Mouse (Mus musculus): ENCODE measurements around the gene Pam. TPM values are rescaled to one million over a fixed set of nuclear protein-coding genes. Genes with fewer than 3 reads are reported as not detected.
"Not testable (repeated sequence)": the region's sequence is repeated elsewhere in the genome, so short reads cannot be mapped to it uniquely, and the experiment has no call there.

Pam gene
- total and polyA plus RNA-seq, 3 experiments = not detected

DNA sequence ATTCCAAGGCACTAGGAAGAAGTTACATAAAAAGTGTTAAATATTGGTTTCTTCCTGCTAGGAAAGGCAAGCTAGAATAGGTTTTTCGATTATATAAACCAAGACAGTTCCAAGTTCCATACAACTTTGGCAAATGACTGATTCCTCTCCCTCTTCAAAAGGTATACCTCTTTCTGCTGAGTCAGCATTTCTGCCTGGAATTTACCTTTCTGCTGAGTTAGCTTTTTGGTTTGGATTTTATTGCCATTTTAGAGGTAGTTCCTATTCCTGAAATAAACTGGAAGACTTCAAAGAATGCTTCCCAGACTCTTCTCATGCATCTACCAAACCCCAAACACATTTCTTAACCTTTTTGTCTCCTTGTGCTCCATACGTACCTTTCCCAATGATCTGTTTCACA, 327.4 kb downstream of the Pam start:
- H3K36me3 ChIP-seq (ENCODE audit: control insufficient read depth in 1 of 2, insufficient read depth in 2 of 2, low read length in 2 of 2) = peaks cover 9 to 36% of the 10 kb centered on the region in 2 experiments; a peak in 3 of 4 replicates
- H3K79me2 ChIP-seq (ENCODE audit: control insufficient read depth, insufficient read depth, low read length, poor library complexity) = peaks cover 55% of the 10 kb centered on the region
- peak overlapping the region; percentile 84; the same call in 1 of the 2 replicates for H3K9ac ChIP-seq (ENCODE audit: control insufficient read depth, low read depth, low read length, poor library complexity, severe bottlenecking)
- H3K4me3 ChIP-seq (ENCODE audit: control insufficient read depth in 1 of 2, insufficient read depth in 1 of 2, low read depth in 2 of 2, low read length in 2 of 2) = peak overlapping the region; percentile 38 to 97; a peak in 3 of 4 replicates
- peaks cover 9 to 33% of the 10 kb centered on the region in 2 experiments for H3K4me1 ChIP-seq (ENCODE audit: control insufficient read depth in 1 of 2, insufficient read depth in 2 of 2, low read length in 2 of 2)
- TF ChIP-seq TAL1 (IDR thresholded peaks at IDR 0.05; ENCODE audit: low read length) (no peak), MXI1 (IDR thresholded peaks at IDR 0.05; ENCODE audit: low read depth, low read length) (peak; percentile 56), CHD1 (IDR thresholded peaks at IDR 0.05; ENCODE audit: low read depth, low read length) (0 out of 2 replicates have a peak, but pooled peaks have one; percentile 11), ETS1 (IDR thresholded peaks at IDR 0.05; ENCODE audit: low read depth, low read length) (peak; percentile 48; the same call in 1 of the 2 replicates), HCFC1 (IDR thresholded peaks at IDR 0.05; ENCODE audit: low read depth, low read length) (no peak), EP300 (IDR thresholded peaks at IDR 0.05; ENCODE audit: low read depth in 1 of 2, low read length in 2 of 2) (peak in 1 of 2 experiments; percentile 37; a peak in 1 of 4 replicates), SIN3A (IDR thresholded peaks at IDR 0.05; ENCODE audit: low read length) (peak; percentile 35; the same call in 1 of the 2 replicates), MAFK (IDR thresholded peaks at IDR 0.05; ENCODE audit: borderline replicate concordance, low read depth, low read length) (peak; percentile 100)
- H3K27me3 ChIP-seq (ENCODE audit: control insufficient read depth in 1 of 2, insufficient read depth in 2 of 2, low read length in 2 of 2) = no peaks in the 10 kb centered on the region
- H3K9me3 ChIP-seq (replicated peaks; ENCODE audit: insufficient read depth, low read length) = no peaks in the 10 kb centered on the region
- no peak overlapping the region for H3K27ac ChIP-seq (ENCODE audit: control insufficient read depth, low read depth, low read length)
- peak; percentile 43 for DNase-seq (ENCODE audit: low read depth, low spot score)

DNA sequence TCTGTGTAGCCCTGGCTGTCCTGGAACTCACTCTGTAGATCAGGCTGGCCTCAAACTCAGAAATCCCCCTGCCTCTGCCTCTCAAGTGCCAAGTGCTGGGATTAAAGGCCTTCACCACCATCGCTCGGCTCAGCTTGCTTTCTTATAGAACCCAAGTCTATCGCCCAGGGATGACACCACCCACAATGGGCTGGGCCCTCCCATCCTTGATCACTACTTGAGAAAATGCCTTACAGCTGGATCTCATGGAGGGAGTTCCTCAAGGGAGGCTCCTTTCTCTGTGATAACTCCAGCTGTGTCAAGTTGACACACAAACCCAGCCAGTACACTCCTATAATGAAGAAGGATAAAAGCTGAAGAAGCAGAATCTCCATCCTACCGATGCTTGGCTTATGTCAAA, 329.7 kb downstream of the Pam start:
- DNase-seq (ENCODE audit: low read depth, low spot score); H3K9me3 ChIP-seq (replicated peaks; ENCODE audit: insufficient read depth, low read length); H3K27ac ChIP-seq (ENCODE audit: control insufficient read depth, low read depth, low read length); H3K4me3 ChIP-seq (ENCODE audit: control insufficient read depth in 1 of 2, insufficient read depth in 1 of 2, low read depth in 2 of 2, low read length in 2 of 2); H3K9ac ChIP-seq (ENCODE audit: control insufficient read depth, low read depth, low read length, poor library complexity, severe bottlenecking); H3K27me3 ChIP-seq (ENCODE audit: control insufficient read depth in 1 of 2, insufficient read depth in 2 of 2, low read length in 2 of 2): not testable (repeated sequence)
- Histone ChIP-seq H3K4me1 (ENCODE audit: control insufficient read depth in 1 of 2, insufficient read depth in 2 of 2, low read length in 2 of 2) (peaks cover 3 to 17% of the 10 kb centered on the region in 2 experiments; a peak in 3 of 4 replicates), H3K79me2 (ENCODE audit: control insufficient read depth, insufficient read depth, low read length, poor library complexity) (peaks cover 49% of the 10 kb centered on the region), H3K36me3 (ENCODE audit: control insufficient read depth in 1 of 2, insufficient read depth in 2 of 2, low read length in 2 of 2) (peaks cover 19 to 20% of the 10 kb centered on the region in 2 experiments)

DNA sequence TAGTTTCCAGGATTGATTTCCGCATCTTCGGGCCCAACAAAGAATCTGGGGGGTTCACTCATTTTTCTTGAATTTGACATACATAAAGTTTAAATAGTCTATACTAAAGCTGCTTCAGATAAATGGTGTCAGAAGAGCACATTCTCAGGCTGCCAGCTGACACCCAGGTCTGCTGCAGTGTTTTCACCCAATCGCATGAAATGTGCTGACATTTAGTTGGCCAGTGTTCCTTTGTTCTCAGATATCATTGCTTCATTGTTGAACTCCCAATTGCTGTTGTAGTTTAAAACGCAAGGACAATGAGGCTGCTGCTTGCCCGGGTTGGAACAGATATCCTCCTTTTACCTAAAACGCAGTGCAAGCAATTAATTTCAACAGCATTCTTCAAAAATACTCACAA, 334.0 kb downstream of the Pam start:
- Histone ChIP-seq H3K27ac (ENCODE audit: control insufficient read depth, low read depth, low read length) (no peak overlapping the region), H3K4me1 (ENCODE audit: control insufficient read depth in 1 of 2, insufficient read depth in 2 of 2, low read length in 2 of 2) (peaks cover 0 to 2% of the 10 kb centered on the region in 2 experiments; a peak in 1 of 4 replicates), H3K4me3 (ENCODE audit: control insufficient read depth in 1 of 2, insufficient read depth in 1 of 2, low read depth in 2 of 2, low read length in 2 of 2) (no peak overlapping the region), H3K9ac (ENCODE audit: control insufficient read depth, low read depth, low read length, poor library complexity, severe bottlenecking) (no peak overlapping the region), H3K79me2 (ENCODE audit: control insufficient read depth, insufficient read depth, low read length, poor library complexity) (peaks cover 24% of the 10 kb centered on the region), H3K27me3 (ENCODE audit: control insufficient read depth in 1 of 2, insufficient read depth in 2 of 2, low read length in 2 of 2) (no peaks in the 10 kb centered on the region), H3K9me3 (replicated peaks; ENCODE audit: insufficient read depth, low read length) (no peaks in the 10 kb centered on the region), H3K36me3 (ENCODE audit: control insufficient read depth in 1 of 2, insufficient read depth in 2 of 2, low read length in 2 of 2) (peaks cover 6 to 52% of the 10 kb centered on the region in 2 experiments; a peak in 3 of 4 replicates)
- no peak for TF ChIP-seq GATA1 (IDR thresholded peaks at IDR 0.05; ENCODE audit: low read depth, low read length)
- no peak for TF ChIP-seq POLR2AphosphoS2 (IDR thresholded peaks at IDR 0.05; ENCODE audit: low read length)
- TF ChIP-seq MXI1 (IDR thresholded peaks at IDR 0.05; ENCODE audit: low read depth, low read length) = no peak
- no peak for TF ChIP-seq USF1 (IDR thresholded peaks at IDR 0.05; ENCODE audit: low read depth, low read length)
- no peak for TF ChIP-seq SIN3A (IDR thresholded peaks at IDR 0.05; ENCODE audit: low read length)
- TF ChIP-seq E2F4 (IDR thresholded peaks at IDR 0.05; ENCODE audit: borderline replicate concordance, low read depth, low read length) = no peak
- TF ChIP-seq ZC3H11A (IDR thresholded peaks at IDR 0.05; ENCODE audit: low read depth, low read length) = no peak
- TF ChIP-seq HCFC1 (IDR thresholded peaks at IDR 0.05; ENCODE audit: low read depth, low read length) = no peak
- TF ChIP-seq CHD1 (IDR thresholded peaks at IDR 0.05; ENCODE audit: low read depth, low read length) = no peak
- TF ChIP-seq TCF12 (IDR thresholded peaks at IDR 0.05; ENCODE audit: low read depth, low read length) = no peak
- no peak for DNase-seq (ENCODE audit: low read depth, low spot score)
